11 mouse cellular contexts compared by ENCODE assay signal in genomic region chr5:115978255-115978654, GRCm38 (mm10). TPM values are rescaled to one million over a fixed set of nuclear protein-coding genes. Genes with fewer than 3 reads are reported as not detected.
DNase-seq lines count a peak whose midpoint lies in the region; ATAC-seq and TF ChIP-seq lines count a peak whose summit lies in the region.
"Had no signal": no experiment of that assay in that cellular context is flagged by ENCODE, and none has a peak within 500 bp of the region (broad histone marks: within the 10 kb centered on the region; RNA-seq: fewer than 3 reads in every experiment).

No protein-coding gene starts in this region.

- intact Hi-C loops in left cerebral cortex, adult 2 months (cut with DNase I) = no loop called here
- intact Hi-C loops in left cerebral cortex, postnatal 10 days (cut with DNase I) = no loop called here
- intact Hi-C loops in left cerebral cortex, postnatal 25 days (cut with DNase I) = no loop called here

- 0 out of 2 replicates have a peak overlapping the region, but pooled peaks have one; percentile 9 for H3K27ac ChIP-seq in forebrain, embryonic 15.5 days (replicated peaks)
- H3K27ac ChIP-seq in forebrain, embryonic 13.5 days = no peak overlapping the region
- H3K27ac ChIP-seq in left cerebral cortex, adult 2 months = peak overlapping the region; percentile 12; the same call in 1 of the 2 replicates
- H3K27ac ChIP-seq in hindbrain, embryonic 15.5 days (replicated peaks) = peak overlapping the region; percentile 59; the same call in 1 of the 2 replicates
- H3K27ac ChIP-seq in midbrain, embryonic 13.5 days = peak overlapping the region; percentile 11; the same call in 1 of the 2 replicates

- WGBS in forebrain, embryonic 15.5 days = 66% methylated on average over 5 of the region's 5 CpGs
- 78% methylated on average over 5 of the region's 5 CpGs for WGBS in forebrain, embryonic 13.5 days
- WGBS in hindbrain, embryonic 15.5 days = 58% methylated on average over 5 of the region's 5 CpGs
- 51% methylated on average over 5 of the region's 5 CpGs for WGBS in midbrain, embryonic 13.5 days

- no peak overlapping the region for H3K4me3 ChIP-seq in forebrain, embryonic 15.5 days
- no peak overlapping the region for H3K4me3 ChIP-seq in forebrain, embryonic 13.5 days
- no peak overlapping the region for H3K4me3 ChIP-seq in left cerebral cortex, adult 2 months
- H3K4me3 ChIP-seq in hindbrain, embryonic 15.5 days = no peak overlapping the region
- H3K4me3 ChIP-seq in midbrain, embryonic 13.5 days (replicated peaks) = no peak overlapping the region

- TF ChIP-seq CTCF in left cerebral cortex, adult 2 months (IDR thresholded peaks at IDR 0.05) = no peak

- H3K9ac ChIP-seq in forebrain, embryonic 15.5 days (replicated peaks) = no peak overlapping the region
- no peak overlapping the region for H3K9ac ChIP-seq in forebrain, embryonic 13.5 days
- H3K9ac ChIP-seq in hindbrain, embryonic 15.5 days = no peak overlapping the region
- H3K9ac ChIP-seq in midbrain, embryonic 13.5 days (replicated peaks) = no peak overlapping the region

- H3K4me2 ChIP-seq in forebrain, embryonic 15.5 days (replicated peaks) = no peak overlapping the region
- no peak overlapping the region for H3K4me2 ChIP-seq in forebrain, embryonic 13.5 days
- no peak overlapping the region for H3K4me2 ChIP-seq in hindbrain, embryonic 15.5 days
- H3K4me2 ChIP-seq in midbrain, embryonic 13.5 days (replicated peaks) = no peak overlapping the region

- H3K27me3 ChIP-seq in forebrain, embryonic 15.5 days = no peaks in the 10 kb centered on the region
- no peaks in the 10 kb centered on the region for H3K27me3 ChIP-seq in forebrain, embryonic 13.5 days
- H3K27me3 ChIP-seq in hindbrain, embryonic 15.5 days = no peaks in the 10 kb centered on the region
- H3K27me3 ChIP-seq in midbrain, embryonic 13.5 days = no peaks in the 10 kb centered on the region

- H3K36me3 ChIP-seq in forebrain, embryonic 15.5 days = peaks cover 3% of the 10 kb centered on the region; the same call in 1 of the 2 replicates
- H3K36me3 ChIP-seq in forebrain, embryonic 13.5 days (ENCODE audit: poor library complexity, severe bottlenecking) = peaks cover 74% of the 10 kb centered on the region
- peaks cover 3% of the 10 kb centered on the region; the same call in 1 of the 2 replicates for H3K36me3 ChIP-seq in hindbrain, embryonic 15.5 days
- peaks cover 31% of the 10 kb centered on the region for H3K36me3 ChIP-seq in midbrain, embryonic 13.5 days

- no peaks in the 10 kb centered on the region for H3K4me1 ChIP-seq in forebrain, embryonic 15.5 days
- 0 out of 2 replicates have a peak, but pooled peaks cover 3% of the 10 kb centered on the region for H3K4me1 ChIP-seq in forebrain, embryonic 13.5 days
- H3K4me1 ChIP-seq in hindbrain, embryonic 15.5 days (replicated peaks) = peaks cover 8% of the 10 kb centered on the region
- 0 out of 2 replicates have a peak, but pooled peaks cover 5% of the 10 kb centered on the region for H3K4me1 ChIP-seq in midbrain, embryonic 13.5 days (replicated peaks)

- no peaks in the 10 kb centered on the region for H3K9me3 ChIP-seq in forebrain, embryonic 15.5 days
- no peaks in the 10 kb centered on the region for H3K9me3 ChIP-seq in forebrain, embryonic 13.5 days (replicated peaks)
- no peaks in the 10 kb centered on the region for H3K9me3 ChIP-seq in hindbrain, embryonic 15.5 days
- no peaks in the 10 kb centered on the region for H3K9me3 ChIP-seq in midbrain, embryonic 13.5 days

- DNase-seq in left cerebral cortex, adult 2 months (ENCODE audit: extremely low spot score in 1 of 2, low spot score in 2 of 2) = no peak
- DNase-seq in left cerebral cortex, postnatal 10 days (ENCODE audit: extremely low spot score in 1 of 2, low spot score in 2 of 2) = no peak
- no peak for DNase-seq in left cerebral cortex, postnatal 25 days (ENCODE audit: low spot score in 2 of 2)
- DNase-seq: cerebellum, adult 8-10 months; layer of hippocampus, postnatal 36 days had no signal

- ATAC-seq in forebrain, embryonic 15.5 days (replicated peaks) = no peak
- no peak for ATAC-seq in forebrain, embryonic 13.5 days
- no peak for ATAC-seq in hindbrain, embryonic 15.5 days (ENCODE audit: low FRiP score, low read depth)
- ATAC-seq in midbrain, embryonic 13.5 days = peak; percentile 53; the same call in 1 of the 2 replicates
- no peak for ATAC-seq in erythroblast, adult 5-6 weeks (replicated peaks; ENCODE audit: low FRiP score, poor library complexity, severe bottlenecking)
- ATAC-seq: forebrain, embryonic 16.5 days had no signal

RNA-seq across cellular contexts. Expression of gene Prkab1, which starts 46.1 kb away (rescaled TPM):
- polyA plus RNA-seq in forebrain, embryonic 15.5 days (2015; fragmentation: Nextera tagmentation; extraction: Ambion mirVana) = 52.3 and 53.9 TPM in 2 replicates
- polyA plus RNA-seq in forebrain, embryonic 13.5 days (2015; fragmentation: Nextera tagmentation; extraction: Ambion mirVana) = 47.6 and 53.7 TPM in 2 replicates
- total RNA-seq in left cerebral cortex, adult 2 months (2021) = 10 to 100 TPM; 24.1 to 29.5 TPM
- total RNA-seq in left cerebral cortex, postnatal 10 days (2021) = 10 to 100 TPM; 25.7 to 31.9 TPM
- 47.5 and 49.8 TPM in 2 replicates for polyA plus RNA-seq in hindbrain, embryonic 15.5 days (2015; fragmentation: Nextera tagmentation; extraction: Ambion mirVana)
- 54.7 and 55.5 TPM in 2 replicates for polyA plus RNA-seq in midbrain, embryonic 13.5 days (2015; fragmentation: Nextera tagmentation; extraction: Ambion mirVana)
- total RNA-seq in erythroblast, adult 5-6 weeks (2015; ENCODE audit: low replicate concordance) = 71.5 and 102 TPM in 2 replicates
- 50.3 and 72.4 TPM in 2 replicates for total RNA-seq in erythroblast, adult 5-6 weeks (2017; ENCODE audit: low replicate concordance)
- total RNA-seq in left cerebral cortex, postnatal 25 days (2021) = 10 to 100 TPM; 21.3 to 22.4 TPM
